Mouse (Mus musculus): Measurements from ENCODE around the gene Slc38a6. TPM values are rescaled to one million over a fixed set of nuclear protein-coding genes. Genes with fewer than 3 reads are reported as not detected.

Slc38a6 gene
- total RNA-seq (2014; rRNA removed), result 8.1 and 11.2 TPM in 2 replicates
- polyA plus RNA-seq (2012; rRNA removed), result 4.5 and 8.6 TPM in 2 replicates

DNA sequence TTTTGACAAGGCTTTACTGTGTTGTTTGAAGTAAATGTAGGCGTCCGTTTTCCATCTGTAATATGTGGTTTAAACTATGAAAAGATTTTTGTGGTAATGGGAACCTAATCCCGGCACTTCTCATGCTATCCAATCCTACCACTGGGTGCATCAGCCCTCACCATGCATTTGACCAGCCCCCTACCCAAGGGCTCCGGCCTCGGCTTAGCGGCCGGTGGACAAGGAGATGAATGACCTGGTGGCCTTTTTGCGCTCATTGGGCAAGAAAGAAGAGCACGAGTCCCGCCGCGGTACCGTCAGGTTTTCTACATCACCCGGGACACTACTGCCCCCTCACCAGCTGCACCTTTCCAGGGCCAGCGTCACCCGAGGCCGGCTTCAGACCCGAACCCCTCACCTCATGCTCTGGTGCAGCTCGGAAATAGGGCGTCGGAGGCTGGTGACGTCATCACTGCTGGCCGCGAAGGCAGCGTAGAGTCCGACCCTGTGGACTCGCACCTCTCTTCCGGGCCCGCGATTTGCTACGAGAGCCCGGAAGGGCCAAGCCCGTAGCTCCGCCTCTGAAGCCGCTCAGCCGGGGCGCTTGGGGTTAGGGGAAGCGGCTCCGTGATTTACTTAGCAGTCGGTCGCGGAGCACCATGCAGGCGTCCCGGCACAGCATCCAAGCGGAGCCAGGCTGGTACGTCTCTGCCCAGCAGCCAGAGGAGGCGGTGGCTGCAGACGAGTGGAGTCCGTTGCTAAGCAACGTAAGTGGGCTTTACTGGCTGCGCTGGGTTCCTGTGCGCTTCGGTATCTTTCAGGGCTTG lies at the start of gene Slc38a6, which contains the start of gene Trmt5:
TSS of gene Slc38a6 (plus strand) at position 493 of the 806 bp plus-strand sequence.
TSS of gene Trmt5 (minus strand) at position 424 of the 806 bp plus-strand sequence.
- WGBS, result under 1% methylated on average over 53 of the region's 53 CpGs

DNA sequence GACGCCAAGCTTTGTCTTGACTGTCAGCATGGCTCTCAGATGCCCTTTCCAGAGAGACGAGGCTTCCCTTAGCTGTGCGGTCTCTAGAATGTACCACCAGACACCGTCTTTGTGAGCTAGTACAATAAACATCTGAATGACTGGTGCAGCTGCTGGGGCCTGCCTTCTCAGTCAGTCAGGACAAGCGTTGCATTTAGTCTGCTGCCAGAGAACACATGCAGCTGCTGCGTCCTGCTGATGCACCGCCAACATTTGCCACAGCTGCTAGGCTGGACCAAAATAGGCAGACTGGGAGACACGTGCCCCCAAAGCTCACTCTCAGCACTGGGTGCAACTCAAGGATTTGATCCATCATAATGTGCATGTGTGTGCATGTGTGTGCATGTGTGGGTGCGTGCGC lies 44.6 kb upstream of the Slc38a6 start:
- no peaks in the 10 kb centered on the region for H3K36me3 ChIP-seq (ENCODE audit: control insufficient read depth, insufficient read depth, low read length)

More for the DNA sequence above, at the start of gene Slc38a6, which contains the start of gene Trmt5:
- DNase-seq (ENCODE audit: extremely low read depth, low read depth, low spot score), result peak; percentile 83
- no peaks in the 10 kb centered on the region for H3K27me3 ChIP-seq (ENCODE audit: control insufficient read depth, insufficient read depth, low read length)
- H3K9ac ChIP-seq (ENCODE audit: low read depth, low read length), result peak within 1 kb of the TSS; percentile 81
- peaks cover 5% of the 10 kb centered on the region; the same call in 1 of the 2 replicates for H3K4me1 ChIP-seq (ENCODE audit: control insufficient read depth, insufficient read depth, low read length)
- H3K4me3 ChIP-seq (ENCODE audit: insufficient read depth, low read depth, low read length), result peak within 1 kb of the TSS; percentile 85
- peaks cover 5% of the 10 kb centered on the region; the same call in 1 of the 2 replicates for H3K36me3 ChIP-seq (ENCODE audit: control insufficient read depth, insufficient read depth, low read length)
- TF ChIP-seq CTCF (IDR thresholded peaks at IDR 0.05; ENCODE audit: low read depth, low read length), result no peak
- TF ChIP-seq POLR2A (IDR thresholded peaks at IDR 0.05; ENCODE audit: extremely low read depth, insufficient read depth, low read length), result peak; percentile 67
- H3K79me2 ChIP-seq (ENCODE audit: control insufficient read depth, insufficient read depth, low read length), result no peaks in the 10 kb centered on the region; the same call in 1 of the 2 replicates
- H3K27ac ChIP-seq (replicated peaks; ENCODE audit: insufficient read depth, low read depth, low read length), result peak within 1 kb of the TSS; percentile 45

DNA sequence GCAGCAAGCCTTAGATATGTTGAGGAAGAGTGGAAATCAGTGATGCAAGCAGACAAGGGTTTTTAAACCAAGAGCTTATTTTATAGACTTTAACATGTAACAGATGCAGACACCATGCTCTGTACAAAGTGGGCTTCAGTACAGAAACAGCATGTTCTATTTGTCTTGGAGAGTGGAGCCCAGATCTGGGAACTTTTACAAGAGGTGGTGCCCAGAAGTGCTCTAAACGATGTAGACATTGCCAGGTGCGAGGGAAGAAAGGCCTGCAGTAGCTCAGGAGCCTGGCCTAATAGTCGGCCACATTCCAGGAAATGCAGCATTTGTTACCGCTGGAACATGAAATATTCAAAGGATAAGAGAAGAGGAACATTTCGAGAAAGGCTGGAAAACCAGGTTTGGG lies 40.9 kb upstream of the Slc38a6 start:
- TF ChIP-seq POLR2A (IDR thresholded peaks at IDR 0.05; ENCODE audit: extremely low read depth, insufficient read depth, low read length) (no peak), CTCF (IDR thresholded peaks at IDR 0.05; ENCODE audit: low read depth, low read length) (no peak)
- DNase-seq (ENCODE audit: extremely low read depth, low read depth, low spot score), result no peak
- no peaks in the 10 kb centered on the region for H3K4me1 ChIP-seq (ENCODE audit: control insufficient read depth, insufficient read depth, low read length)
- no peaks in the 10 kb centered on the region for H3K36me3 ChIP-seq (ENCODE audit: control insufficient read depth, insufficient read depth, low read length)
- 85% methylated on average over 5 of the region's 5 CpGs for WGBS
- no peaks in the 10 kb centered on the region for H3K79me2 ChIP-seq (ENCODE audit: control insufficient read depth, insufficient read depth, low read length)
- H3K27me3 ChIP-seq (ENCODE audit: control insufficient read depth, insufficient read depth, low read length), result no peaks in the 10 kb centered on the region
- H3K9ac ChIP-seq (ENCODE audit: low read depth, low read length), result no peak overlapping the region
- H3K27ac ChIP-seq (replicated peaks; ENCODE audit: insufficient read depth, low read depth, low read length), result no peak overlapping the region
- H3K4me3 ChIP-seq (ENCODE audit: insufficient read depth, low read depth, low read length), result no peak overlapping the region

More for the DNA sequence above, 44.6 kb upstream of the Slc38a6 start:
- 96% methylated on average over 10 of the region's 10 CpGs for WGBS
- H3K27me3 ChIP-seq (ENCODE audit: control insufficient read depth, insufficient read depth, low read length), result no peaks in the 10 kb centered on the region
- no peak for TF ChIP-seq POLR2A (IDR thresholded peaks at IDR 0.05; ENCODE audit: extremely low read depth, insufficient read depth, low read length)
- no peak for TF ChIP-seq CTCF (IDR thresholded peaks at IDR 0.05; ENCODE audit: low read depth, low read length)
- DNase-seq (ENCODE audit: extremely low read depth, low read depth, low spot score), result no peak
- H3K27ac ChIP-seq (replicated peaks; ENCODE audit: insufficient read depth, low read depth, low read length), result no peak overlapping the region
- H3K4me3 ChIP-seq (ENCODE audit: insufficient read depth, low read depth, low read length), result no peak overlapping the region
- H3K4me1 ChIP-seq (ENCODE audit: control insufficient read depth, insufficient read depth, low read length), result no peaks in the 10 kb centered on the region
- H3K9ac ChIP-seq (ENCODE audit: low read depth, low read length), result no peak overlapping the region
- no peaks in the 10 kb centered on the region for H3K79me2 ChIP-seq (ENCODE audit: control insufficient read depth, insufficient read depth, low read length)

DNA sequence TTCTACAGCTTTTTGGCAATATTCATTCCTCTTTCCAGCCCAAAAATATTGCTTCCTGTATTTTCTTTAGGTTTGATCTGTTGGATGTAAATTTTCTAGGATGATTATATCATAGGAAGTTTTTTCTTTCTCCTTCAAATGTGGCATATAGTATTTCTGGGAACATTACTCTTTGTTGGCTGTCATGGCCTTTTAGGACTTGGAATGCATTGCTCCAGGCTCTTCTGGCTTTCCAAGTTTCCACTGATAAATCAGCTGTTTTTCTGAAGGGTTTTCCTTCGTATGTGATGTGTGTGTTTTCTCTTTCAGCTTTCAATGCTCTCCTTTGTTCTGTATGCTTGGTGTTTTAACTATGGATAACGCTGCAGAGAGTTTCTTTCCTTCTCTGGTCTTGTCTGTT lies 31.6 kb upstream of the Slc38a6 start:
- H3K27ac ChIP-seq (replicated peaks; ENCODE audit: insufficient read depth, low read depth, low read length), result no peak overlapping the region
- H3K27me3 ChIP-seq (ENCODE audit: control insufficient read depth, insufficient read depth, low read length), result no peaks in the 10 kb centered on the region
- no peaks in the 10 kb centered on the region for H3K36me3 ChIP-seq (ENCODE audit: control insufficient read depth, insufficient read depth, low read length)
- WGBS, result 86% methylated on average over 2 of the region's 2 CpGs
- H3K79me2 ChIP-seq (ENCODE audit: control insufficient read depth, insufficient read depth, low read length), result no peaks in the 10 kb centered on the region
- no peak overlapping the region for H3K9ac ChIP-seq (ENCODE audit: low read depth, low read length)
- DNase-seq (ENCODE audit: extremely low read depth, low read depth, low spot score), result no peak
- TF ChIP-seq POLR2A (IDR thresholded peaks at IDR 0.05; ENCODE audit: extremely low read depth, insufficient read depth, low read length) (no peak), CTCF (IDR thresholded peaks at IDR 0.05; ENCODE audit: low read depth, low read length) (no peak)
- no peak overlapping the region for H3K4me3 ChIP-seq (ENCODE audit: insufficient read depth, low read depth, low read length)
- no peaks in the 10 kb centered on the region for H3K4me1 ChIP-seq (ENCODE audit: control insufficient read depth, insufficient read depth, low read length)

DNA sequence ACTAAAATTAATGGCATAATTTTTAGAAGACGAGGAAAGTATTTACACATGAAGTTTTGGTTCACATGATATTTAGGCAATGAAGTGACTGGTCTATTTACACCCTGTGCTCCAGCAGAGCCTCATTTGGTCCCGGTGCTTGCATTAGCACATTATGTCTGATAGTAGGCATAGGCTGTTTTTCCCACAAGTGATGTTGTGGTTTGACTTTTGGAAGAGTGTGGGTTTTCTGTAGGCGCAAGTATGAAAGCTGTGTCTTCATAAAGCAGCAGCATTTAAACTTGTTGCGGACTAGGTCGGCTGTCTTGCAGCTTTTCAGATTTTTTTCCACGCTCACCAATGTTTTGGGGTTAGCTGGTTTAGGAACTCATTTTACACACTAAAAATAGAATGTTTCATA lies 27.3 kb upstream of the Slc38a6 start:
- DNase-seq (ENCODE audit: extremely low read depth, low read depth, low spot score), result no peak
- Histone ChIP-seq H3K4me3 (ENCODE audit: insufficient read depth, low read depth, low read length) (no peak overlapping the region), H3K9ac (ENCODE audit: low read depth, low read length) (no peak overlapping the region), H3K4me1 (ENCODE audit: control insufficient read depth, insufficient read depth, low read length) (no peaks in the 10 kb centered on the region), H3K36me3 (ENCODE audit: control insufficient read depth, insufficient read depth, low read length) (no peaks in the 10 kb centered on the region), H3K27ac (replicated peaks; ENCODE audit: insufficient read depth, low read depth, low read length) (no peak overlapping the region), H3K27me3 (ENCODE audit: control insufficient read depth, insufficient read depth, low read length) (no peaks in the 10 kb centered on the region), H3K79me2 (ENCODE audit: control insufficient read depth, insufficient read depth, low read length) (no peaks in the 10 kb centered on the region; the same call in 1 of the 2 replicates)
- WGBS, result 96% methylated on average over 6 of the region's 6 CpGs
- TF ChIP-seq CTCF (IDR thresholded peaks at IDR 0.05; ENCODE audit: low read depth, low read length) (no peak), POLR2A (IDR thresholded peaks at IDR 0.05; ENCODE audit: extremely low read depth, insufficient read depth, low read length) (no peak)

DNA sequence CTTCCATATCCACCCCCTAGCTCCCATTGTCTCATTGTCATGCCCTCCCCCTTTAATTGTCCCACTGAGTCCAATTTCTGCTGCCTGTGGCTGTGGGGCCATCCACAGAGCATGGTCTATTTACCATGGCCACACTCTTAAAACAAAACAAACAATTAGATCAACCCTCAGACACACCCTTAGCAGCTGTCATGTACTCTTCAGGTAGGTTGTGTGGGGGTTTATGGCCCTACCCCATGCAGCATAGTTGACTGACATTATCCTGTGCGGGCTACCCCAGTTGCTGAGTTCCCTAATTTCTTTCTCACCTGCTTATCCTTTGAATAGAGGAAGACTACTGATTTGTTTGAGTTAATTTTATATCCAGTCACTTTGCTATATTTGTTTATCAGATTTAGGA lies 26.2 kb upstream of the Slc38a6 start:
- Histone ChIP-seq H3K79me2 (ENCODE audit: control insufficient read depth, insufficient read depth, low read length) (no peaks in the 10 kb centered on the region; the same call in 1 of the 2 replicates), H3K36me3 (ENCODE audit: control insufficient read depth, insufficient read depth, low read length) (no peaks in the 10 kb centered on the region), H3K4me1 (ENCODE audit: control insufficient read depth, insufficient read depth, low read length) (no peaks in the 10 kb centered on the region), H3K9ac (ENCODE audit: low read depth, low read length) (no peak overlapping the region), H3K27me3 (ENCODE audit: control insufficient read depth, insufficient read depth, low read length) (no peaks in the 10 kb centered on the region), H3K27ac (replicated peaks; ENCODE audit: insufficient read depth, low read depth, low read length) (no peak overlapping the region), H3K4me3 (ENCODE audit: insufficient read depth, low read depth, low read length) (no peak overlapping the region)
- WGBS, result 100% methylated on average over 1 of the region's 1 CpGs
- no peak for DNase-seq (ENCODE audit: extremely low read depth, low read depth, low spot score)
- TF ChIP-seq CTCF (IDR thresholded peaks at IDR 0.05; ENCODE audit: low read depth, low read length), result no peak
- no peak for TF ChIP-seq POLR2A (IDR thresholded peaks at IDR 0.05; ENCODE audit: extremely low read depth, insufficient read depth, low read length)

Measured in liver, adult 2 months (tissue).